Mouse (Mus musculus) hindbrain, embryonic 13.5 days (tissue): ENCODE results near the gene Klhl31. TPM values are rescaled to one million over a fixed set of nuclear protein-coding genes. Genes with fewer than 3 reads are reported as not detected.

Source experiments
- ATAC-seq: fragments of 200-750 bp; cut with Nextera tagmentation; 2 replicates; pipeline ENCODE4 v1.8.0; 2017; ENCODE audit warnings: moderate TSS enrichment; ENCODE audit not compliant: low FRiP score
- H3K27ac ChIP-seq: fragments of 300-500 bp; sonication (generic); 2 replicates; pipeline ENCODE4 v1.5.1; 2015; ENCODE audit warnings: inconsistent platforms, mild to moderate bottlenecking, moderate library complexity
- H3K27me3 ChIP-seq: fragments of 300-500 bp; sonication (generic); 2 replicates; pipeline ENCODE4 v1.6.1; 2015; ENCODE audit warnings: mild to moderate bottlenecking, inconsistent platforms
- H3K36me3 ChIP-seq: fragments of 300-500 bp; sonication (generic); 2 replicates; pipeline ENCODE4 v1.6.1; 2015; ENCODE audit warnings: mild to moderate bottlenecking, inconsistent platforms
- H3K4me1 ChIP-seq: fragments of 300-500 bp; sonication (generic); replicated peaks from 2 replicates; pipeline ENCODE4 v1.6.1; 2015; ENCODE audit warnings: inconsistent platforms
- H3K4me2 ChIP-seq: fragments of 300-500 bp; sonication (generic); 2 replicates; pipeline ENCODE4 v1.6.1; 2015; ENCODE audit warnings: inconsistent platforms, mild to moderate bottlenecking, moderate library complexity
- H3K4me3 ChIP-seq: fragments of 300-500 bp; sonication (generic); 2 replicates; pipeline ENCODE4 v1.5.1; 2015; ENCODE audit warnings: mild to moderate bottlenecking, inconsistent platforms
- H3K9ac ChIP-seq: fragments of 300-500 bp; sonication (generic); 2 replicates; pipeline ENCODE4 v1.6.1; 2015; ENCODE audit warnings: mild to moderate bottlenecking, inconsistent platforms
- H3K9me3 ChIP-seq: fragments of 300-500 bp; sonication (generic); 2 replicates; pipeline ENCODE4 v1.6.1; 2016; ENCODE audit warnings: inconsistent platforms
- WGBS: fragments of 180-500 bp; shearing (Covaris S2); methylation state at CpG from one replicate; pipeline ENCODE4 v1.1.7; 2015; 5-methylcytosine and 5-hydroxymethylcytosine counted together
- polyA plus RNA-seq: library from polyadenylated mRNA; unstranded; fragments of >200 nt; fragmentation: Nextera tagmentation; extraction: Ambion mirVana; gene quantifications from 2 replicates; pipeline ENCODE4 v1.2.1, GENCODE M21; 2015

Gene Klhl31
- polyA plus RNA-seq, 1 experiment from 2014 or later, result 0.48 TPM

DNA sequence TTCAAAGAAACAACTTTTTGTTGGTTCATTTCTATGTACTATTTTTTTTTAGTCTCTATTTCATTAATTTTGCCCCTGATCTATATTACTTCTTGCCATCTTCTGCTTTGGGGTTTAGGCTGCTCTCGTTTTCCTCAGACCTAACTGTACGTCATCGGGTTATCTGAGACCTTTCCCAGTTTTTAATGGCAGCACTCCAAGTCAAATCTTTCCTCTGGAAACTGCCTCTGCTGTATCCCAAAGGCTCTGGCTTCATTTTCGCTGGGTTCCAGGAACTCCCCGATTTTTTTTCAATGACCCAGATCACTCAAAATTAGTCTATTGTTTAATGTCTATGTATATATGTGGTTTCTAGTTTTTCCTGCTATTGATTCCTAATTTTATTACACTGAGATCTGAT lies 6.6 kb upstream of the Klhl31 start:
- Histone ChIP-seq H3K9ac (no peak overlapping the region), H3K36me3 (no peaks in the 10 kb centered on the region), H3K4me3 (no peak overlapping the region), H3K27me3 (no peaks in the 10 kb centered on the region), H3K4me1 (no peaks in the 10 kb centered on the region), H3K4me2 (no peak overlapping the region), H3K27ac (no peak overlapping the region), H3K9me3 (no peaks in the 10 kb centered on the region)
- no peak for ATAC-seq
- WGBS, result 87% methylated on average over 5 of the region's 5 CpGs

DNA sequence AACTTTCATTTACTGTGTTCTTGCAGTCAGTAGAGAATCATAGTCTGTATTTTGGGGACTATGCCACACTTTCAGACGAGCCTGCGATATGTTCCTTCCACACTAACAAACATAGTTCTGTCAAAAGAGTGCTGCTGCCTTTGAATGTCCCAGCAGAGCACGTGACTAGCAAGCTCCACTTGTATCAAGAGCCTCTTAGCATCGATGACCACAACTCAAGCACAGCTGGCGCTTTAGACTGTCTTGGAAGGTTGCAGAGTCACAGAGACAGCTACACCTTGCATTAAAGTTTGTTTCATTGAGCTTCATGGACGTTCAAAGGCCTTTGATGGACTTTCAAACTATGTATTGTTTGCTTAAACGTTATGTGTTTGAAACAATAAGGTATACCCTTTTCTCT lies 5.5 kb upstream of the Klhl31 start:
- H3K9me3 ChIP-seq, result no peaks in the 10 kb centered on the region
- H3K9ac ChIP-seq, result no peak overlapping the region
- H3K4me1 ChIP-seq, result no peaks in the 10 kb centered on the region
- H3K27me3 ChIP-seq, result no peaks in the 10 kb centered on the region
- no peaks in the 10 kb centered on the region for H3K36me3 ChIP-seq
- no peak overlapping the region for H3K4me3 ChIP-seq
- no peak overlapping the region for H3K27ac ChIP-seq
- whole genome bisulfite sequencing, result 86% methylated on average over 7 of the region's 7 CpGs
- no peak for ATAC-seq
- no peak overlapping the region for H3K4me2 ChIP-seq

DNA sequence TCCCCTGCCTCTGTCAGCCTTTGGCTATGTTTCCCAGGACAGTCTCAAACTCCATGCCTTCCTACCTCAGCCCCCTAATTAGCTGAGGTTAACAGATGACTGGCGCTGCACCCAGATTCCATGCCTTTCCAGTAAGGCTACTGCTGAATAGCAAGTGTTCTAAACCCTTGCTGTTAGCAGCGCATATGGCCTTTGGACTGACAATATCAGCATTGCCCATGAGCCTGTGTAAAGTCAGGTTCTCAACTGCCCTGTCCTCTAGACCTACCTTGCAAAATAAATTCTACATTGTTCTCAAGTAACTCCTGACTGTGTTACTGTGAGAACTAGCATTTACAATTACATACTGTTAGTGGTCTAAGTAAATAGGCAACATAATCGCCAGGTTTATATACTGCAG lies 3.9 kb upstream of the Klhl31 start:
- no peak for ATAC-seq
- Histone ChIP-seq H3K4me2 (no peak overlapping the region), H3K27ac (no peak overlapping the region), H3K9ac (no peak overlapping the region), H3K9me3 (no peaks in the 10 kb centered on the region), H3K4me3 (no peak overlapping the region), H3K36me3 (no peaks in the 10 kb centered on the region), H3K27me3 (no peaks in the 10 kb centered on the region), H3K4me1 (no peaks in the 10 kb centered on the region)
- WGBS, result 93% methylated on average over 3 of the region's 3 CpGs

DNA sequence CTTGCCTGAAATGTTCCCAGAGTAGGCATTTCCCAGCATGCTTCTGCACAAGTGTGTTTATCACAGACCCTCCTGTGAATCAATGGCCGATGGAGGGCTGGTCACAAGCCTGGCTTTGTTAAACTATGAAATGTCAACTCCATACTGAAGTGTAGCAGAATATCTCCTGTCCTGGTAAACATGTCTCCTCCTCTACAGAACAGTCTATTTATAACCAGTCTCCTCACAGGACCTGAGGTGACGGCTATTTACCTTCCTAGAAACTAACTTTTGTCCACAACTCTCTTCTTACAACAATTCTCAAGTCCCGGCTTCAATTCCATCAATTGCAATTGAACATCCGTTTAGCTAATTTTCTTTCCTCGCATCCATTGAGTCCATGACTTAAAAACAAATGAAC lies 297 bp upstream of the Klhl31 start:
- Histone ChIP-seq H3K27ac (no peak overlapping the region), H3K9me3 (no peaks in the 10 kb centered on the region), H3K36me3 (no peaks in the 10 kb centered on the region), H3K27me3 (no peaks in the 10 kb centered on the region), H3K4me2 (no peak overlapping the region), H3K4me3 (no peak overlapping the region), H3K9ac (no peak overlapping the region), H3K4me1 (no peaks in the 10 kb centered on the region)
- no peak for ATAC-seq
- WGBS, result 91% methylated on average over 5 of the region's 5 CpGs

DNA sequence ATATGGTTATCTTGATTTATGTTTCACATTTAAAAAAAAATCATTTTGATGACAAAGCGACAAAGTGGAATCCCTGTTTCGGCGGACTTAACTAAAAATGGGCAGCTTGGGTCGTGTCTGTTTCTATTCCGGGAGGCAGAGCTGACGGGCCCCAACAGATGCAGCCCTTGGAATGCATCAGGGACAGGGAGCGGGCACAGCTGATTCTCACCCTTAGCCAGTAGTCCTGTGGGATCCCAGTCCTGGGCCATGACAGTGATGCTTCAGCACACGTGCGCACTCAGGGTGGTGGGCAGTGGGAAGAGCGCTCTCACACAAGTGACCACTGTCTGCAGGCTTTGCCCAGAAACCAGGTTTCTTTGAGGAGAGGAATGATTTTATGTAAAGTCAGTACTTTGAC lies 1.1 kb downstream of the Klhl31 start:
- Histone ChIP-seq H3K27ac (no peak overlapping the region), H3K27me3 (no peaks in the 10 kb centered on the region), H3K9ac (no peak overlapping the region), H3K4me2 (no peak overlapping the region), H3K9me3 (no peaks in the 10 kb centered on the region), H3K4me1 (no peaks in the 10 kb centered on the region), H3K36me3 (no peaks in the 10 kb centered on the region), H3K4me3 (no peak overlapping the region)
- ATAC-seq, result no peak
- WGBS, result 85% methylated on average over 10 of the region's 10 CpGs

DNA sequence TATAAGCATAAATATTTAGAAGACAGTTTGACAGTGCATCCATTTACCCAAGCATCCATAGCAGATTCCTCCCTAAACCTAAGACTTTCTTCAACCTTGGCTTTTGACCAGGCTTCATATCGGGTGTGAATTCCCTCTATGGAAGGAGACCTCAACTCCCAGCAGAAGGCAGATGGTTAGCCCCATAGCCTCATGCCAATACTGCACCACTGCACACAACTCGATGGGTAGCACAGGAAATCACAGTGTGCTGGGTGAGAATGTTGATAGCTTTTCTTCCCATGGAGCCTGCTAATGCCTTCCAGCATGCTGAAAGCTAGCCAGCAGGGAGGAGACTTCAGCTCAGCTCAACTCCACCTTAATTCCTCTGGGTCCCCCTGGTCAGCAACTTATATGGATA lies 8.9 kb downstream of the Klhl31 start:
- WGBS, result 87% methylated on average over 2 of the region's 2 CpGs
- Histone ChIP-seq H3K4me3 (no peak overlapping the region), H3K4me1 (no peaks in the 10 kb centered on the region), H3K36me3 (no peaks in the 10 kb centered on the region), H3K27ac (no peak overlapping the region), H3K9ac (no peak overlapping the region), H3K9me3 (no peaks in the 10 kb centered on the region), H3K4me2 (no peak overlapping the region), H3K27me3 (no peaks in the 10 kb centered on the region)
- no peak for ATAC-seq

DNA sequence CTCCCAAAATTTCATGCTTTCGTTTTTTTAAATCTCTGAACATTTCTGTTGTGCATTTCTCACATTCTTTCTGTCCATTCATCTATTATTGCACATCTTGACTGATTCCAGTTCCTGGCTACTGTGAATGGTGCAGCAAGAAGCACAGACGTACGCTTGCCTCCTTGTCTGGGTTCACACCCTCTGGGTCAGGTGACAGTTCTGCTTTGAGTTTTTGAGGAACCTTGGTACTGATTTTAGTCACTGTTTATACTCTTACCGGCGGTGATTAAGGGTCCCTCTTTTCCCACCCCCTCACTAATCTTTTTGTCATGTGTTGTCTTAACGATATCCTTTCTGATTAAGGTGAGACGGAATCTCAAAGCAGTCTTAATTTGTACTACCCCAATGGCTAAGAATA lies 15.5 kb downstream of the Klhl31 start:
- no peaks in the 10 kb centered on the region for H3K9me3 ChIP-seq
- ATAC-seq, result no peak
- no peak overlapping the region for H3K4me3 ChIP-seq
- peaks cover 4% of the 10 kb centered on the region; the same call in 1 of the 2 replicates for H3K4me1 ChIP-seq
- no peaks in the 10 kb centered on the region for H3K36me3 ChIP-seq
- 79% methylated on average over 7 of the region's 7 CpGs for WGBS
- H3K27ac ChIP-seq, result no peak overlapping the region
- H3K27me3 ChIP-seq, result peaks cover 12% of the 10 kb centered on the region; the same call in 1 of the 2 replicates
- H3K9ac ChIP-seq, result no peak overlapping the region
- H3K4me2 ChIP-seq, result no peak overlapping the region

DNA sequence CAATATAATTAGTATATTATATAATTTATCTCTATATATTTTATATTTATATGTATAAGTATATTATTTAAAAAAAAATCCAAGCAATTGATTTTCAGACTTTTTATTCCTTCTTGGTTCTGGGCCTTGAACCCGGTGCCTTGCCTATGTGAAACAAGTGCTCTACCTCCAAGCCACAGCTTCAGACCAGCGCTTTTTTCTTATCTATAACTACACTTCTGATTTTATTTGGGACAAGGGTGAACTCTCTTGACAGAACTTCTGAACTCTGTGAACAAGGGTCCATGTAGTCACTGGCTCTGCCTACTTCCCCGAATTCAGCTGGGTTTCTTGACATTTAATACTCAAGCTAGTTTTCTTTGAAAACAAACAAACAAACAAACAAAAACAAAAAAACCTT lies 17.6 kb downstream of the Klhl31 start:
- Histone ChIP-seq H3K4me3 (no peak overlapping the region), H3K27ac (no peak overlapping the region), H3K4me2 (no peak overlapping the region), H3K27me3 (peaks cover 13% of the 10 kb centered on the region; the same call in 1 of the 2 replicates), H3K36me3 (no peaks in the 10 kb centered on the region), H3K9ac (no peak overlapping the region), H3K9me3 (no peaks in the 10 kb centered on the region), H3K4me1 (peaks cover 4% of the 10 kb centered on the region; the same call in 1 of the 2 replicates)
- ATAC-seq, result no peak
- WGBS, result 92% methylated on average over 3 of the region's 3 CpGs

DNA sequence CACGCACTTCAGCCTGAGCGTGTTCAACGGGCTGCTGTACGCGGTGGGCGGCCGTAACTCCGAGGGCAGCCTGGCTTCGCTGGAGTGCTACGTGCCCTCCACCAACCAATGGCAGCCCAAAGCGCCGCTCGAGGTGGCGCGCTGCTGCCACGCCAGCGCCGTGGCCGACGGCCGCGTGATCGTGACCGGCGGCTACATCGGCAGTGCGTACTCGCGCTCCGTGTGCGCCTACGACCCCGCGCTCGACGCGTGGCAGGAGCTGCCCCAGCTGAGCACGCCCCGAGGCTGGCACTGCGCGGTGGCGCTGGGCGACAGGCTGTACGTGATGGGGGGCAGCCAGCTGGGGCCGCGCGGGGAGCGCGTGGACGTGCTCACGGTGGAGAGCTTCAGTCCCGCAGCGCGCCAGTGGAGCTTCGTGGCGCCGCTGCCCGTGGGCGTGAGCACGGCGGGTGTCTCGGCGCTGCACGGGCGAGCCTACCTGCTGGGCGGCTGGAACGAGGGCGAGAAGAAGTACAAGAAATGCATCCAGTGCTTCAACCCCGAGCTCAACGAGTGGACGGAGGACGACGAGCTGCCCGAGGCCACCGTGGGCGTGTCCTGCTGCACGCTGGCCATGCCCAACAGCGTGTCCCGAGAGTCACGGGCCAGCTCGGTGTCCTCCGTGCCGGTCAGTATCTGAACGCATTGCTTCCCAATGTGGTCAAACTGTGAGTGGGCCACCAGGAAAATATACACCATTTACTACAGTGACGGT lies 19.1 kb downstream of the Klhl31 start:
- Histone ChIP-seq H3K4me3 (peak overlapping the region; percentile 65), H3K4me1 (peaks cover 4% of the 10 kb centered on the region; the same call in 1 of the 2 replicates), H3K27me3 (peaks cover 13% of the 10 kb centered on the region; the same call in 1 of the 2 replicates), H3K9ac (peak overlapping the region; percentile 75), H3K4me2 (peak overlapping the region; percentile 99), H3K36me3 (no peaks in the 10 kb centered on the region), H3K27ac (no peak overlapping the region), H3K9me3 (no peaks in the 10 kb centered on the region)
- WGBS, result under 1% methylated on average over 85 of the region's 85 CpGs
- peak; percentile 95 for ATAC-seq

DNA sequence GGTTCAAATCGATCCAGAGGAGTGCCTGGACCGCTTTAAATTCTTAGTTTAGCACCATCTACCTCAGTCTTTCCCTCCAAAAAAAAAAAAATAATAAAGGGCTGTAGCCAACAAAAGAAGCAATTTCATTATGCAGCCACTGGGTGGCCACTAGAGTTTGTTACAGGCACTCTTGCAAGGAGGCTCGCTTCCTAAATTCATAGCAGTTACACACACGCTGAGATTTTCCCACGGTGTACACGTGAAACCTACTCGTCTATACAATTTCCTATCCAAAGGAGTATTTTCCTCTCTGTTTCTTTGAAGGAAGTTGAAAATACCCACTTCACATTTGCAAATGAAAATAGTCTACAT lies 19.6 kb downstream of the Klhl31 start:
- under 1% methylated on average over 7 of the region's 7 CpGs for WGBS
- Histone ChIP-seq H3K4me2 (peak overlapping the region; percentile 99), H3K36me3 (no peaks in the 10 kb centered on the region), H3K9me3 (no peaks in the 10 kb centered on the region), H3K4me3 (peak overlapping the region; percentile 65), H3K4me1 (peaks cover 4% of the 10 kb centered on the region; the same call in 1 of the 2 replicates), H3K27me3 (peaks cover 13% of the 10 kb centered on the region; the same call in 1 of the 2 replicates), H3K9ac (peak overlapping the region; percentile 75), H3K27ac (no peak overlapping the region)
- ATAC-seq, result peak; percentile 53

DNA sequence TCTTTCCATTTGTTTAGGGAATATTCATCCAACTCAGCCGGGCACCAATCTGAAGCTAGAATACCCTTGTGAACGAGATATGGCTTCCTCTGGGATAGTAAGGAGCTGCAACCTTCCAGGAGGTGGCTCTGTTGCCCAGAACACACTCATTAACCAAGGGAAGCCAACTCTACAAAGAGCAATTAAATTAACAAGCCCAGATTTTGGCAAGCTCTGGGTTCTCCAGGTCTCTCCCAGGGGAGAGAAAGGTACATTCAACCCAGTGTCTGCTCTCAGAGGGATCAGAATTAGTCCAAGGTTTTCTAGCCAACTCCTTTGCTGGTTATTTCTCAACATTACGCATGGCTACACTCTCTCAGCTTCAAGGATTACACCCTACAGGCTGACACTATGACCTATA lies 26.6 kb downstream of the Klhl31 start:
- Histone ChIP-seq H3K9ac (no peak overlapping the region), H3K4me1 (no peaks in the 10 kb centered on the region), H3K4me3 (no peak overlapping the region), H3K27me3 (no peaks in the 10 kb centered on the region), H3K36me3 (no peaks in the 10 kb centered on the region), H3K4me2 (no peak overlapping the region), H3K27ac (no peak overlapping the region), H3K9me3 (no peaks in the 10 kb centered on the region)
- ATAC-seq, result no peak
- 78% methylated on average over 3 of the region's 3 CpGs for WGBS

DNA sequence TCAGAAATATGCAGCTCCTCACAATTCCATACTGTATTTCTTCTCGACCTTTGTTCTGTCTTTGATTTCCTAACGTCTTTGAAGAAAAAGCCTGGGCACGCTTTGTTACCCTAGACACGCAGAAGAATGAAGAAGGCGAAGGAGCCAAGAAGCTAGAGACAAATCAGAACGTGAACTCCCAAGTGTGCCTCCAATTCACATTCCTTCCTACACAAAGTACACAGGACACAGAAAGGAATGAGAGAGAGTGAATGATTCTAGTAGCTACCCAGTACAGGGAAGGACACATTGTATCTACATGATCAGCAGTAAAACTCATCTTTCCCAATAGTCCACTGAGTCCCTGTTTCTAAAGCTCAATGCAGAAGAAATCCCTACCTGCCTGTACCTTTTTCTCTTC lies 33.8 kb downstream of the Klhl31 start:
- ATAC-seq, result no peak
- Histone ChIP-seq H3K9ac (no peak overlapping the region), H3K27me3 (no peaks in the 10 kb centered on the region), H3K4me1 (no peaks in the 10 kb centered on the region), H3K36me3 (no peaks in the 10 kb centered on the region), H3K9me3 (no peaks in the 10 kb centered on the region), H3K27ac (no peak overlapping the region), H3K4me2 (no peak overlapping the region), H3K4me3 (no peak overlapping the region)
- 78% methylated on average over 6 of the region's 6 CpGs for WGBS

DNA sequence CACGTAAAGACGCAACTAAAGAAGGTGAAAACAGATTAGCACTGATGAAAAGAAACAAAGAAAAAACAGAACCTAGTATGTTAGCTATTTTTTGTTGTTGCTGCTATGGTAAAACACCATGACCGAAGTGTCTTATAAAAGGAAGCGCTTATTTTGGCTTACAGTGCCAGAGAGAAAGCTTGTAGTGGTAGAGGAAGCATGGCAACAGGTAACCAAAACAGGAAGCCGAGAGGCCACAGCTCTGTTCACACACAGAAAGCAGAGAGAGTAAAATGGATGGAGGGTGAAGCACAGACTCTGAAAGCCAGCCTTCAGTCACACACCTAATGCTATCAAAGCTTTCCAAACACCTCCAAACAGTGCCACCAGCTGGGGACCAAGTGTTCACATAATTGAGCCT lies 34.7 kb downstream of the Klhl31 start:
- Histone ChIP-seq H3K4me3 (no peak overlapping the region), H3K9ac (no peak overlapping the region), H3K27ac (no peak overlapping the region), H3K4me2 (no peak overlapping the region), H3K9me3 (no peaks in the 10 kb centered on the region), H3K36me3 (no peaks in the 10 kb centered on the region), H3K4me1 (no peaks in the 10 kb centered on the region), H3K27me3 (no peaks in the 10 kb centered on the region)
- 93% methylated on average over 5 of the region's 5 CpGs for WGBS
- no peak for ATAC-seq
